Mouse (Mus musculus) frontal cortex, postnatal 36 days (tissue): ENCODE data around the gene Pfkfb4.

Experiments
- DNase-seq, 2 experiments: peaks; one replicate each; pipeline ENCODE4 v3.0.0; 2022; ENCODE audit warnings: low spot score in 2 of 2

The Pfkfb4 gene

GRCm38 (mm10) chr9:108991428-108992084 lies at the start of gene Pfkfb4:
Gene Pfkfb4, plus strand, starts transcription at chr9:108991778.
- peak; percentile 91 to 95 for DNase-seq

DNA sequence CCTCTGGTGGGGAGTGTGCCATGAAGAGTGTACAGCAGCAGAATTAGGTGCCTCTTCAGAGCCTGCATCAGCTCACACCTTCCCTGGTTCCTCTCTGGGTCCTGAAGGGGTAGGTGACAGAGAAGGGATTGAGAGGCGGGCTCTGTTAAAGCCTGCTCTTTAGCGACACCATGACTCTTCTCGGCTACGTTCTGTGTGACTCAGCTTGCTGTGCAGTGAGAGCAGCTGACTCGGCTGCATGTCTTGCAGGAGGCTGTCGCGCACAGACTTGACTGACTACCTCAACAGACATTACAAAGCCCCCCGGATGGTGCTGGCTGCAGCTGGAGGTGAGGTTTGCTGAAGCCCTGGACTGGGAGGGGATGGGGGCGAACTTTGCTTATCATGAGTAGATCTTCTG lies 46.5 kb upstream of the Pfkfb4 start:
- DNase-seq = peak in 1 of 2 experiments; percentile 20

DNA sequence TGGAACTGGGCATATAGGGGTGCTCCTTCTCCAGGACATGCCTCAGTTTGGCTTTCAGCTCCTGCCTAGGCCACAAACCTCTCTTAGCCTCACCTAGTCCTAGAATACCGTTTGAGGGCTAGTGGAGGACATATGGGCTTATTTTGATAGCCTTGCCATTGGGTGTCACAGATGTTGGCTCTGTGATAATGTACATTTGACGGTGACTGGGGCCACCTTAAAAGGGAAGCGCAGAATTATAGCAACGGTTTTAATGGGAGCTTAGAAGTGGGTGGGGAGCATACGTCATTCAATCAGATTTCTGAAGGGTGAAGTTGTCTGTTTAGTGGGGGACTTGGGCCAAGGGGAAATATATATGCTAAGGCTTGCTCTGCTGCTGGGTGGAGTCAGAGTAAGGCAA lies 46.0 kb upstream of the Pfkfb4 start:
- no peak for DNase-seq

GRCm38 (mm10) chr9:108949231-108949966 lies 42.2 kb upstream of the Pfkfb4 start:
- no peak for DNase-seq

DNA sequence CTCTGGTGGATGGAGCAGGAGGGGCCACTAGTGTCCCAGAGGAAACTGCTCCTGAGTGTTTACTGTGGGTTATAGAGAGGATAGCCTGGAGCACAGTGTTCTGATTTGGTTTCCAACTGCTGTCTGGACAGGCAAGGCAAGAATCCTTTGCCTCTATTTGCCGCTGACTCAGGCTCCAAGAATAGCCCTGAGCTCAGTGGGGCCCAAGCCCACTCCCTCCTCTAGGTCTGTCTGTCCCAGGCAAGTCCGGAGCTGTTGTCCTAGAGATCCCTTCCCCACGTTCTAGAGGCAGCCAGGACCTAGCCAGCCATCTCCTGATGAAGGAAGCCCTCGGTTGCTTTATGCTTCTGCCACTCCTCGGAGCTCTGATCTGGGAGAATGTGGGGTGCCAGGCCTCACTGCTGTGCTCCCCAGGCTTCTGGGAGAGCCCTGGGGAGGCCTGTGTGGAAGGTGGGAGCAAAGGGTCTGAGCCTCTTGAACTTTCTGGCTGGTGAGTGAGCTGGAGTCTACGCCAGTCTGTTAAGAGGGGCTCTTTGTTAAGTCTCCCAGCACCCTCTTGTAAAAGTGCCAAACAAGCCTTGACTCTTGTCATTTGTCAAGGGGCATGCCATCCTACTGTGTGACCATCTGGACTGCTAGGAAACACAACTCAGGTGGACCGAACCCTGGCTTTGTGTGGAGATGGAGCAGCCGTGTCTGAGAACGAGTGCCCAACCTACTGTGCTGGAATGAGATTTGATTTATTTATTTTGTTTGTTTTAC lies 41.4 kb upstream of the Pfkfb4 start:
- no peak for DNase-seq

GRCm38 (mm10) chr9:108953081-108953636 lies 38.4 kb upstream of the Pfkfb4 start, which contains the start of gene Col7a1:
Gene Col7a1, plus strand, starts transcription at chr9:108953586.
- no peak for DNase-seq

DNA sequence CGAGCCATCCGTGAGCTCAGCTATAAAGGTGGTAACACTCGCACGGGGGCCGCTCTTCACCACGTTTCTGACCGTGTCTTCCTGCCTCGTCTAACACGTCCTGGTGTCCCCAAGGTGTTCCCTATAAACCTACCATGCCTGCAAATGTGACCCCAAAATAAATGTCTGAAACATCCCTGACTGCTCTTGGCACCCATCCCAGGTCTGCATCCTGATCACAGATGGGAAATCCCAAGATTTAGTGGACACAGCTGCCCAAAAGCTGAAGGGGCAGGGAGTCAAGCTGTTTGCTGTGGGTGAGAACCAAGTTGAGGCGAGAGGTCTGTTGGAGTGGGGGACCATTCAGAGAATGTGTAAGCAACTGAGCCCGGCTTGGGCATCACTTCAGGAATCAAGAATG lies 36.3 kb upstream of the Pfkfb4 start:
- DNase-seq = no peak

DNA sequence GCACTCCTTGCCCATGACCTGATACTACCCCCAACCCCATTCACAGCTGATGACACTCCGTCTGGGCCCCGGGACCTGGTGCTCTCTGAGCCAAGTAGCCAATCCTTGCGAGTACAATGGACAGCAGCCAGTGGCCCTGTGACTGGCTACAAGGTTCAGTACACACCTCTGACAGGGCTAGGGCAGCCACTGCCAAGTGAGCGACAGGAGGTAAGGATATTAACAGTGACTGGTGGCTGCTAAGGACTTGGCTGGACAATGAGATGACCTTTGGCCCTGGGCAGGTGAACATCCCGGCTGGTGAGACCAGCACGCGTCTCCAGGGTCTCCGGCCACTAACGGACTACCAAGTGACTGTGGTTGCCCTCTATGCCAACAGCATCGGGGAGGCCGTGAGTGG lies 35.7 kb upstream of the Pfkfb4 start:
- no peak for DNase-seq

DNA sequence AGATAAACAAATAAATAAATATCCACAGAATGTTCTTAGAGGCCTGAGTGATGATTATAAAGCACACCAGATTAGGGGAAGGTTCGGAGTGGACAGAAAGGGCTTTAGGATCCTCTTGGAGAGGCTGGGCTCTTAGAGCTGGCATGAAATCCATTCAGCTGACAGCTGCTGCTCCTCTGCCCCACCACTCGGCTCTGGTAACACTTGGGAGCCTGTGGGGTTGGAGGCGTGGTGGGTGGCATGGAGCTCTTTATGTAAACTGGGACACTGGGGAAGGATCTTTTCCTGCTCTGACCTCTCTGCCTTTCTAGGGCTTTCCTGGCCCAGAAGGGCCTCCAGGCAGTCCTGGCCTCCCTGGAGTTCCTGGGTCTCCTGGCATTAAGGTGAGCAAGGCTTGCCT lies 28.0 kb upstream of the Pfkfb4 start:
- DNase-seq = no peak

- DNase-seq = no peak
Observed at GRCm38 (mm10) chr9:108964338-108964737, 27.2 kb upstream of the Pfkfb4 start.

DNA sequence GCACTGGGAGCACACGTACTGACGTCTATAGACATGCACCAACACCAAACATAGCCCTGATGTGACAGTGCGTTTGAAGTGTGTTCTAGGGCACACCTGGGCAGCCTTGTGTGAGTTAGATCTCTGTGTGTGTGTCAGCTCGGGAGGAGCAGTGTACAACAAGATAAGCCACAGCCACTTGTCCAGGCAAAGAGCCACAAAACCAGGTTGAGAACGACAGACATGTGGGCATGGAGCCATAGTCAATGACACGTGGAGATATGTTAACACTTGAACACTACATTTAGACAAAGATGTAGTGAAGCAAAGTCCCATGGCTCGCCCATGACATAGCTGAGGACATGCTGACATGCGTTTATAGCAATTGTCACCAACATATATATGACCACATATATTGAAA lies 21.0 kb upstream of the Pfkfb4 start:
- DNase-seq = no peak

GRCm38 (mm10) chr9:108976483-108976882 lies 15.1 kb upstream of the Pfkfb4 start:
- DNase-seq = no peak

DNA sequence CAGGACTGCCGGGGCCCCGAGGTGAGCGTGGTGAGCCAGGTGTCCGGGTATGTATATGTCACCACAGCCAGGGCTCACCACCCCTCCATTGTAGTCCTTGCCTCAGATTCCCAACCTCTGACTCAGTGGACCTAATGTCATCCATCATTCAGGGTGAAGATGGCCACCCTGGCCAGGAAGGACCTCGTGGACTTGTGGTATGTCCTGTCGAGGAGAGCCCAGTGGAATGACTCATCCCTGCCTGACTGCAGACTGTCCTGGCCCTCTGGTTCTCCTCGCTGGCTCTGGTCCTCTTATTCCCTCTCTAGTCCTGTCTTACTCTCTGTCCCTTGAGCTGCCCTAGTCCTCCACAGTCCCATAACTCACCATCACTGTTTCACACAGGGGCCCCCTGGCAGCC lies 13.6 kb upstream of the Pfkfb4 start:
- no peak for DNase-seq

DNA sequence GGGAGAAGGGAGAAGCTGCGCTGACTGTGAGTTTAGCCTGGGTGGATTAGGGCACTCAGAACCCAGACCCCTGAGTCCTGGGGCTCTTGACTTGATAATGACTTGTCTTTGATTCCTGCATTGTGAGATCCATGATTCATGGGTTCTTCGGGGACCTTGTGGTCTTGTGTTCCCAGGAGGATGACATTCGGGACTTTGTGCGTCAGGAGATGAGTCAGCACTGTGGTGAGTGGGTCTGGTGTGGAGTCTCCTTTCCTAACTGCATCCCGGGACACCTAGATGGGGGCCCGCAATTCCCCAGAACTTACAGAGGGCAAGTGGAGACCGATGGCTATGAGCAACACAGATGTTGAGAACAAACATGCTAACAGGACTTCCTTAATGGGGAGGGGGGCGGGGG lies 9.1 kb upstream of the Pfkfb4 start:
- DNase-seq = no peak

GRCm38 (mm10) chr9:108983209-108983608 lies 8.4 kb upstream of the Pfkfb4 start:
- DNase-seq = no peak

- DNase-seq = no peak
Observed at GRCm38 (mm10) chr9:108985710-108986109, 5.9 kb upstream of the Pfkfb4 start, which contains the start of gene Ucn2. Gene Ucn2, plus strand, starts transcription at chr9:108986010.

- DNase-seq = no peak
Observed at GRCm38 (mm10) chr9:108987704-108988350, 3.8 kb upstream of the Pfkfb4 start.

DNA sequence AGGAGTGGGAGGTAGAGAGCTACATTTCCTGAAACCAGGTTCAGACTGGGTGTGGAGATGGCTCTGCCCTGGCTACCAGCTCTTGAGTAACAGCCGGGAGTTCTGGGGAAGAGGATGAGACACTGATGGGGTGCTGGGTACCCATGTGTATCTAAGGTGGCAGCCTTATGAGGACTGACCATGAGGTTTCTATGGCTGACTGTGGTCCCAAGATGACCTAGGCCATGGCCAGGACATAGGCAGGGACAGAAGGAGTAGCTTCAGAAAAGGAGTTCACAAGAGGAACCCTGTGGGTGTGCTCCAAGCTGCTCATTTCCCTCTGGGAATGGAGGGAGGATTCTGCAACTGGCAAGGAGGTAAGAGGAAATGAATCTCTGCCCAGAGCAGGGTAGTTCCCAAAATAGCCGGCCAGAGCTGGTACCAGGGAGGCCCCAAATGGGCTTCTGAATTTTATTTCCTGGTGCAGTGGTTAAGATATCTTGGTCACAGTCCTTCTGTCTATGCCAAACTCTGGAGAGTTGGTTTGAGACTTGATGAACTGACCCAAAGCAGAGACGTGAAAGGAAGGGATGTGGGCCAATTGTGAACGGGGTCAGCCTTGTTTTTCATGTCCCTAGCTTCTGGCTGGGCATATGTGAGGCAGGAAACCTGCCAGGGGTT lies 1.6 kb upstream of the Pfkfb4 start:
- DNase-seq = peak in 1 of 2 experiments; percentile 34

DNA sequence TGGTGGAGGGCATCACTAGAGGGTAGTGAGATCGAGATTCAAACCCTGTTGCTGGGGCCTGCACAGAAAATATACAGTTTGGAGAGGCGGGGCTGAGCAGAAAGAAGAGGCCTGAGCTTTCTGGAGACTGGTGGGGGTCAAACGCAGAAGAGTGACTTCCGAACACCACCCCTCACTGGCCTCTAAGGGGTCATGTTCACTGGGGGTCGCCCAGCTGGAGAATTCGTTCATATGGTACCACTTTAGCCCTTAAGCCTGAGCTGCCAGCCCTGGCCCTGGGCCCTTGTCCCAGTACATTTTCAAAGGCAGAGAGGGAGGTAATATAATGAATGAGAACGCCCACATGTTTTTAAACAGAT lies 1.1 kb upstream of the Pfkfb4 start:
- no peak for DNase-seq

- DNase-seq = no peak
Observed at GRCm38 (mm10) chr9:108992085-108992469, 499 bp downstream of the Pfkfb4 start.

- DNase-seq = no peak
Observed at GRCm38 (mm10) chr9:108992620-108993361, 1.2 kb downstream of the Pfkfb4 start.
